Mouse (Mus musculus) stomach, embryonic 16.5 days (tissue): ENCODE measurements around the gene Xxylt1. TPM values are rescaled to one million over a fixed set of nuclear protein-coding genes. Genes with fewer than 3 reads are reported as not detected.

ENCODE experiments used
- ATAC-seq: fragments of 200-750 bp; cut with Nextera tagmentation; 2 replicates; pipeline ENCODE4 v1.8.0; 2017; ENCODE audit warnings: moderate number of reproducible peaks, moderate TSS enrichment; ENCODE audit not compliant: insufficient read depth, low FRiP score
- H3K27ac ChIP-seq: fragments of 300-500 bp; sonication (generic); 2 replicates; pipeline ENCODE4 v1.5.1; 2014; ENCODE audit warnings: low read length
- H3K27me3 ChIP-seq: fragments of 300-500 bp; sonication (generic); 2 replicates; pipeline ENCODE4 v1.6.1; 2014; ENCODE audit warnings: low read length, control low read depth, mixed read lengths; ENCODE audit not compliant: control insufficient read depth, insufficient read depth
- H3K36me3 ChIP-seq: fragments of 300-500 bp; sonication (generic); 2 replicates; pipeline ENCODE4 v1.6.1; 2014; ENCODE audit warnings: low read length; ENCODE audit not compliant: control insufficient read depth, insufficient read depth
- H3K4me1 ChIP-seq: fragments of 300-500 bp; sonication (generic); 2 replicates; pipeline ENCODE4 v1.6.1; 2014; ENCODE audit warnings: low read length, control low read depth, mixed read lengths; ENCODE audit not compliant: control insufficient read depth, insufficient read depth
- H3K4me2 ChIP-seq: fragments of 300-500 bp; sonication (generic); 2 replicates; pipeline ENCODE4 v1.6.1; 2014; ENCODE audit warnings: low read depth, low read length, mixed read lengths
- H3K4me3 ChIP-seq: fragments of 300-500 bp; sonication (generic); replicated peaks from 2 replicates; pipeline ENCODE4 v1.5.1; 2014; ENCODE audit warnings: mild to moderate bottlenecking, low read length
- H3K9ac ChIP-seq: fragments of 300-500 bp; sonication (generic); 2 replicates; pipeline ENCODE4 v1.6.1; 2014; ENCODE audit warnings: low read length
- H3K9me3 ChIP-seq: fragments of 300-500 bp; sonication (generic); replicated peaks from 2 replicates; pipeline ENCODE4 v1.6.1; 2016; ENCODE audit warnings: low read length, control low read depth; ENCODE audit not compliant: control insufficient read depth
- WGBS: fragments of 180-500 bp; shearing (Covaris S2); extraction: QIAGEN DNeasy Blood & Tissue Kit; methylation state at CpG from one replicate; pipeline ENCODE4 v1.1.7; 2014; 5-methylcytosine and 5-hydroxymethylcytosine counted together
- polyA plus RNA-seq: library from polyadenylated mRNA; unstranded; fragments of >200 nt; fragmentation: Nextera tagmentation; extraction: Ambion mirVana; gene quantifications from 2 replicates; pipeline ENCODE4 v1.2.1, GENCODE M21; 2015

Gene Xxylt1
- polyA plus RNA-seq, 1 experiment from 2014 or later = 5.5 TPM

GRCm38 (mm10) chr16:30995446-30995845 lies 85.8 kb downstream of the Xxylt1 start:
- 71% methylated on average over 5 of the region's 5 CpGs for WGBS
- no peak for ATAC-seq
- Histone ChIP-seq H3K4me1 (no peaks in the 10 kb centered on the region), H3K4me3 (no peak overlapping the region), H3K27me3 (no peaks in the 10 kb centered on the region), H3K27ac (no peak overlapping the region), H3K9me3 (no peaks in the 10 kb centered on the region), H3K36me3 (no peaks in the 10 kb centered on the region), H3K9ac (no peak overlapping the region), H3K4me2 (no peak overlapping the region)

- 66% methylated on average over 2 of the region's 2 CpGs for WGBS
- H3K27me3 ChIP-seq = no peaks in the 10 kb centered on the region
- H3K36me3 ChIP-seq = no peaks in the 10 kb centered on the region
- no peak overlapping the region for H3K27ac ChIP-seq
- H3K4me2 ChIP-seq = no peak overlapping the region
- no peak overlapping the region for H3K9ac ChIP-seq
- no peaks in the 10 kb centered on the region for H3K4me1 ChIP-seq
- ATAC-seq = no peak
- H3K9me3 ChIP-seq = no peaks in the 10 kb centered on the region
- no peak overlapping the region for H3K4me3 ChIP-seq
Measured at GRCm38 (mm10) chr16:30994881-30995280, 86.4 kb downstream of the Xxylt1 start.

GRCm38 (mm10) chr16:30994296-30994695 lies 86.9 kb downstream of the Xxylt1 start:
- 71% methylated on average over 7 of the region's 7 CpGs for whole genome bisulfite sequencing
- H3K36me3 ChIP-seq = no peaks in the 10 kb centered on the region
- no peaks in the 10 kb centered on the region for H3K4me1 ChIP-seq
- H3K9ac ChIP-seq = no peak overlapping the region
- H3K27ac ChIP-seq = no peak overlapping the region
- H3K4me3 ChIP-seq = no peak overlapping the region
- ATAC-seq = no peak
- H3K4me2 ChIP-seq = no peak overlapping the region
- H3K9me3 ChIP-seq = no peaks in the 10 kb centered on the region
- no peaks in the 10 kb centered on the region for H3K27me3 ChIP-seq

GRCm38 (mm10) chr16:30992568-30992967 lies 88.7 kb downstream of the Xxylt1 start:
- ATAC-seq = no peak
- H3K27ac ChIP-seq = peak overlapping the region; percentile 12; the same call in 1 of the 2 replicates

GRCm38 (mm10) chr16:30990661-30991060 lies 90.6 kb downstream of the Xxylt1 start:
- H3K4me3 ChIP-seq = no peak overlapping the region
- no peak overlapping the region for H3K27ac ChIP-seq
- no peaks in the 10 kb centered on the region for H3K36me3 ChIP-seq
- no peak for ATAC-seq
- H3K9ac ChIP-seq = no peak overlapping the region
- WGBS = 53% methylated on average over 2 of the region's 2 CpGs
- no peaks in the 10 kb centered on the region for H3K27me3 ChIP-seq
- H3K4me2 ChIP-seq = no peak overlapping the region
- H3K9me3 ChIP-seq = no peaks in the 10 kb centered on the region
- no peaks in the 10 kb centered on the region for H3K4me1 ChIP-seq

More at GRCm38 (mm10) chr16:30992568-30992967, 88.7 kb downstream of the Xxylt1 start:
- Histone ChIP-seq H3K4me3 (no peak overlapping the region), H3K36me3 (no peaks in the 10 kb centered on the region), H3K4me2 (no peak overlapping the region), H3K4me1 (no peaks in the 10 kb centered on the region), H3K27me3 (no peaks in the 10 kb centered on the region), H3K9ac (no peak overlapping the region), H3K9me3 (no peaks in the 10 kb centered on the region)
- WGBS = 67% methylated on average over 5 of the region's 5 CpGs

GRCm38 (mm10) chr16:30988225-30988624 lies 93.0 kb downstream of the Xxylt1 start:
- H3K4me2 ChIP-seq = no peak overlapping the region
- no peaks in the 10 kb centered on the region for H3K9me3 ChIP-seq
- no peak overlapping the region for H3K27ac ChIP-seq
- H3K4me1 ChIP-seq = 0 out of 2 replicates have a peak, but pooled peaks cover 3% of the 10 kb centered on the region
- no peak overlapping the region for H3K9ac ChIP-seq
- H3K4me3 ChIP-seq = no peak overlapping the region
- H3K36me3 ChIP-seq = no peaks in the 10 kb centered on the region
- ATAC-seq = no peak
- no peaks in the 10 kb centered on the region for H3K27me3 ChIP-seq
- 75% methylated on average over 6 of the region's 6 CpGs for WGBS

- ATAC-seq = no peak
- H3K4me3 ChIP-seq = no peak overlapping the region
- no peak overlapping the region for H3K9ac ChIP-seq
- H3K4me1 ChIP-seq = 0 out of 2 replicates have a peak, but pooled peaks cover 3% of the 10 kb centered on the region
- no peaks in the 10 kb centered on the region for H3K27me3 ChIP-seq
- no peaks in the 10 kb centered on the region for H3K36me3 ChIP-seq
- no peak overlapping the region for H3K27ac ChIP-seq
- 71% methylated on average over 6 of the region's 6 CpGs for WGBS
- no peak overlapping the region for H3K4me2 ChIP-seq
- H3K9me3 ChIP-seq = no peaks in the 10 kb centered on the region
Measured at GRCm38 (mm10) chr16:30987684-30988083, 93.5 kb downstream of the Xxylt1 start.

- ATAC-seq = no peak
- Histone ChIP-seq H3K4me2 (no peak overlapping the region), H3K27ac (no peak overlapping the region), H3K9me3 (no peaks in the 10 kb centered on the region), H3K36me3 (no peaks in the 10 kb centered on the region), H3K9ac (no peak overlapping the region), H3K4me1 (0 out of 2 replicates have a peak, but pooled peaks cover 3% of the 10 kb centered on the region), H3K4me3 (no peak overlapping the region), H3K27me3 (no peaks in the 10 kb centered on the region)
- WGBS = 62% methylated on average over 17 of the region's 17 CpGs
Measured at GRCm38 (mm10) chr16:30984826-30985545, 96.2 kb downstream of the Xxylt1 start.

- Histone ChIP-seq H3K4me3 (no peak overlapping the region), H3K27ac (no peak overlapping the region), H3K36me3 (no peaks in the 10 kb centered on the region), H3K4me2 (no peak overlapping the region), H3K9ac (no peak overlapping the region), H3K27me3 (no peaks in the 10 kb centered on the region), H3K4me1 (0 out of 2 replicates have a peak, but pooled peaks cover 3% of the 10 kb centered on the region), H3K9me3 (no peaks in the 10 kb centered on the region)
- no peak for ATAC-seq
- 87% methylated on average over 5 of the region's 5 CpGs for WGBS
Measured at GRCm38 (mm10) chr16:30984101-30984500, 97.1 kb downstream of the Xxylt1 start.
